Mouse (Mus musculus) brain, embryonic 18.5 days (tissue): ENCODE results near the gene Dclre1a.
"Not testable (repeated sequence)": the region's sequence is repeated elsewhere in the genome, so short reads cannot be mapped to it uniquely, and the experiment has no call there.

Source experiments
- DNase-seq: peaks from one replicate; pipeline ENCODE4 v3.0.0-alpha.2; 2012; ENCODE audit warnings: low read depth, low spot score

Gene Dclre1a

GRCm38 (mm10) chr19:56549033-56549680 lies 1.1 kb upstream of the Dclre1a start:
- DNase-seq: no peak

- DNase-seq: peak; percentile 71
Observed at GRCm38 (mm10) chr19:56548230-56549032, 409 bp upstream of the Dclre1a start, which contains the start of gene Nhlrc2. TSS of gene Nhlrc2 (plus strand) at chr19:56548261.

GRCm38 (mm10) chr19:56546031-56546430 lies 2.0 kb downstream of the Dclre1a start:
- no peak for DNase-seq

- no peak for DNase-seq
Observed at GRCm38 (mm10) chr19:56544681-56545388, 3.2 kb downstream of the Dclre1a start.

GRCm38 (mm10) chr19:56543320-56543719 lies 4.7 kb downstream of the Dclre1a start:
- no peak for DNase-seq

- DNase-seq: no peak
Observed at GRCm38 (mm10) chr19:56535765-56536164, 12.3 kb downstream of the Dclre1a start.

GRCm38 (mm10) chr19:56535064-56535463 lies 13.0 kb downstream of the Dclre1a start:
- no peak for DNase-seq

- no peak for DNase-seq
Observed at GRCm38 (mm10) chr19:56534337-56534736, 13.7 kb downstream of the Dclre1a start.

GRCm38 (mm10) chr19:56533291-56534071 lies 14.5 kb downstream of the Dclre1a start:
- no peak for DNase-seq

GRCm38 (mm10) chr19:56531251-56531650 lies 16.8 kb downstream of the Dclre1a start:
- no peak for DNase-seq

- DNase-seq: not testable (repeated sequence)
Observed at GRCm38 (mm10) chr19:56530529-56530928, 17.5 kb downstream of the Dclre1a start.

GRCm38 (mm10) chr19:56519408-56519807 lies 28.6 kb downstream of the Dclre1a start:
- DNase-seq: not testable (repeated sequence)

GRCm38 (mm10) chr19:56513527-56513926 lies 34.5 kb downstream of the Dclre1a start:
- DNase-seq: not testable (repeated sequence)

- not testable (repeated sequence) for DNase-seq
Observed at GRCm38 (mm10) chr19:56511207-56511606, 36.8 kb downstream of the Dclre1a start.

- DNase-seq: not testable (repeated sequence)
Observed at GRCm38 (mm10) chr19:56503525-56503924, 44.5 kb downstream of the Dclre1a start.

- not testable (repeated sequence) for DNase-seq
Observed at GRCm38 (mm10) chr19:56503069-56503468, 45.0 kb downstream of the Dclre1a start.

GRCm38 (mm10) chr19:56494157-56494556 lies 53.9 kb downstream of the Dclre1a start:
- DNase-seq: not testable (repeated sequence)

- DNase-seq: no peak
Observed at GRCm38 (mm10) chr19:56489601-56490000, 58.4 kb downstream of the Dclre1a start.

GRCm38 (mm10) chr19:56487339-56487738 lies 60.7 kb downstream of the Dclre1a start:
- DNase-seq: no peak

GRCm38 (mm10) chr19:56486926-56487325 lies 61.1 kb downstream of the Dclre1a start:
- DNase-seq: no peak
